Mouse (Mus musculus) adrenal gland, postnatal 14 days (tissue): Measurements from ENCODE around the gene Gm17332. TPM values are rescaled to one million over a fixed set of nuclear protein-coding genes. Genes with fewer than 3 reads are reported as not detected.
A peak's percentile ranks its signal among the peaks of the same experiment; 100 is the strongest.
"Not testable (repeated sequence)": the region's sequence is repeated elsewhere in the genome, so short reads cannot be mapped to it uniquely, and the experiment has no call there.

Source experiments
- DNase-seq: peaks from one replicate; pipeline ENCODE4 v3.0.0; 2021; ENCODE audit warnings: mixed read lengths
- long read RNA-seq, 2 experiments: library from polyadenylated mRNA; stranded (forward); transcript quantifications; one replicate each; pipeline ENCODE4 v2.0.0; 2021
- total RNA-seq: library from RNA; stranded (reverse); gene quantifications from 2 replicates; pipeline ENCODE4 v1.2.3, GENCODE M21; 2021

Gm17332 gene
- total RNA-seq = not detected in 2 replicates
- long read RNA-seq, experiment 1 = 0 reads
- long read RNA-seq, experiment 2 = 0 reads

- DNase-seq = no peak
Measured at GRCm38 (mm10) chr11:31182362-31182761, at the start of gene Gm17332. Gm17332 (minus strand) TSS chr11:31182462.

DNA sequence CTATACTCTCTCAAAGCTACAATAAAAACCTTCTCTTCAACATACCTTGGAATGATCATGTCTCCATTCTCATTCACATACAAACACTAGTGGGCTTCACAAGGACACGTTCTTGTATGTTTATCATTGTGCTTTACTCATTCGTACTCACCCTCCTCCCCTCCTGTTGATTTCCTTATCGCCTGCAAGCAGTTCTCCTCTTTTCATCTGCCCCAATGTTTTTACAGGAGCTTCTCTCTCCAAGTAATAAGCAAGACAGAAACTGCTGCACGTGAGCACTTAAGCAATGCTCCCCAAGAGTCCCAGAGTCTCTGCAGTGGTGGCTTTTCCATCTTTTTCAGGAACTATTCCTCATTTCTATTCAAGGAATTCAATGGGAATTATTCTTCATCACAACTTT is 47.7 kb upstream of the Gm17332 start:
- no peak for DNase-seq

- DNase-seq = peak; percentile 6
Measured at GRCm38 (mm10) chr11:31225359-31225758, 43.1 kb upstream of the Gm17332 start.

DNA sequence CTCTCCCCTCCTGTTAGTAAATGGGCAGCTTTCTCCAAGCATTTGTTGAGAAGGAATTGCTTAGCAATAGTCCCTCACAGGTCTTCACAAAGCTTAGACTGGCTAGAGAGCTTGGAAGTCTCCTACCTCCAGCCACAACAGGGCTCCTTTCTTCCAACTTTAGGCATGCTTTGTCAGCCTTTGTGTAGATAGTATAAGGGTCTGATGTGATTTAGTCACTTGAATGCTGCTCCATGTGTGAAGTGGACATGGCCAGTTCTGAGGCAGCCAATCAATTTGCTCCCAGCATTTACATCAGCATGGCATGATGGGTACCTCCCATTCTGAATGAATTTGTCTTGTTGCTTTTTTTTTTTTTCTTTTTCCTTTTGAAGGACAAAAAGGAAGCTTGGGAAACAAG is 35.7 kb upstream of the Gm17332 start:
- DNase-seq = no peak

DNA sequence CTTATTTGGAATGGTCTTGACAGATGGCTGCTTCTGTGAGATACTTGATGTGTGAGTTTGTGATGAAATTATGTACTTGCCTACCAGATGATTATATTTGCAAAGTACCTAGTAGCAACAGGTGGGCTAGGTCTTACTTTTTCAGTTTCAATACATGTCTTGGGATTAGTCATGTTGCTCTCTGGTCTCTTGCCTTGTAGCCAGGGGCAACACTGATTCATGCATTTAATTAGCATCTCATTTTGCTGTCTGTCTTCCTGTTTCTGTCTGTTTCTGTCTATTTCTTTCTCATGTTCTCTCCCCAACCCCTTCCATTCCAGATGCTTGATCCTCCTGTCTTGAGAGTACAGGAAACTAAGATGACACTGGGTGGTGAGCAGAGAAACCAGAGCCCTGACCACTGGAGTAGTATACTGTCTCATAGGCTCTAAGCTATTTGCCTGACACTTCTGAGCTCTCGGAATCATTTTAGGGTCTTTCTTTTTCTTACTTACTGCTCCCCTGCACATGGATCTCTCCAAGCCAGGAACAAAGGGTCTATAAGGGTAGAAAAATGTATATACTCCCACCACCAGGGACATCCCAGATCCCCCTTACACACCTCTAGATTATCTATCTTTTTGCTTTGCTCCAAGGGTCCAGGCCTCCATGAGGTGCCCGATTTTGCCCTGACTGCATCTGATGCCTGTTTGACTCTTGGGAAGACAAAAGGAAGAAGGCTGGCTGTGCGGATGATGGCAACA is 13.5 kb upstream of the Gm17332 start:
- no peak for DNase-seq

- no peak for DNase-seq
Measured at GRCm38 (mm10) chr11:31194761-31195160, 12.5 kb upstream of the Gm17332 start.

- peak; percentile 77 for DNase-seq
Measured at GRCm38 (mm10) chr11:31170052-31170646, 12.1 kb downstream of the Gm17332 start.

GRCm38 (mm10) chr11:31169161-31170051 is 12.9 kb downstream of the Gm17332 start:
- peak; percentile 54 for DNase-seq

DNA sequence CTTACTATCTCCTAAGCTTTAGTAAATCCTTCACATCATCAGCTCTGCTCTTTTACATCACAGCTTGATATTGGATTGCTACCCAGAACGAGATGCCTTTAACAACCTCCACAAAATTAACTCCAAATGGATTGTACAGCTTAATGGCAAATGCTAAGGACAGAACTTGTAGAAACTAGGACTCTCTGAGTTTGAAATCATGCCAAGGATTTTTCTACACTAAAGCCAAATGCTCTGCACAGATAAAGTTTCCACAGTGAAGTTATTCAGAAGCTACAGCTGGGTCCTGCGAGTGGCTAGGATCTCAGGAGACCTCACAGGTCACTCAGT is 13.5 kb downstream of the Gm17332 start:
- DNase-seq = no peak

- DNase-seq = no peak
Measured at GRCm38 (mm10) chr11:31157021-31157420, 25.2 kb downstream of the Gm17332 start.

GRCm38 (mm10) chr11:31138394-31138793 is 43.9 kb downstream of the Gm17332 start:
- not testable (repeated sequence) for DNase-seq

DNA sequence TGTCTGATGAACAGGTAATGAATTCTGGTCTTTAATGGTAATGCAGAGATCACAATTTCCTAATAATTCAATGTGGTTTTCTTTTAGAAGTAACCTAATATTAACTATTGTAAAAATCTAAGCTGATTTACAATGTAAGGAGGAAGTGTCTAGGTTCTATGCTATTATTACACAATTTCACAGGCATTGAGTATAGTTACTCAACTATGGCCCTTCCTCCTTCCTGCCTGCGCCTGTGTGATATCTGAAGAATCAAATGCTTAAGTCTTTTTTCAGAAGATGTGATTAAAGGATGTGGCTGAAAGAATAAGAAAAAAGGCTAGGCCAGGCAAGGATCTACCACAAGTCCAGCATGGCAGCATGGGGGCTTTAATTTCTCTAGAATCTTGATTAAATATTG is 47.4 kb downstream of the Gm17332 start:
- DNase-seq = not testable (repeated sequence)

- not testable (repeated sequence) for DNase-seq
Measured at GRCm38 (mm10) chr11:31133726-31134125, 48.5 kb downstream of the Gm17332 start.

Other genes starting within 250 kb of the Gm17332 start
- gene Erlec1, start 228.1 kb downstream of the Gm17332 start, total RNA-seq = 54.5 and 67.3 TPM in 2 replicates
- 12.5 and 14.4 TPM in 2 replicates for gene Chac2, start 196.1 kb downstream of the Gm17332 start, total RNA-seq
- 0.93 and 2.4 TPM in 2 replicates for gene Stc2, start 187.6 kb upstream of the Gm17332 start, total RNA-seq